Mouse (Mus musculus) ES-E14 (cell line): ENCODE results near the gene Napa. TPM values are rescaled to one million over a fixed set of nuclear protein-coding genes. Genes with fewer than 3 reads are reported as not detected.

Experiments used
- DNase-seq: peaks from one replicate; pipeline ENCODE4 v3.0.0-alpha.2; 2013; ENCODE audit warnings: low read depth, low spot score
- H3K27ac ChIP-seq: 2 replicates; pipeline ENCODE4 v1.5.1; 2012; ENCODE audit warnings: low read depth, mild to moderate bottlenecking, low read length, moderate library complexity, mixed read lengths; ENCODE audit not compliant: poor library complexity, insufficient read depth, severe bottlenecking
- H3K36me3 ChIP-seq: 2 replicates; pipeline ENCODE4 v1.6.1; 2012; ENCODE audit warnings: mild to moderate bottlenecking, low read length, moderate library complexity, mixed read lengths; ENCODE audit not compliant: control insufficient read depth, poor library complexity, insufficient read depth, severe bottlenecking
- H3K4me1 ChIP-seq, 2 experiments: fragments of 150-350 bp in 1 of 2; sonication (generic) in 1 of 2; 2 replicates each; pipeline ENCODE4 v1.6.1; 2012; ENCODE audit warnings: low read length in 2 of 2, mild to moderate bottlenecking in 1 of 2, mixed read lengths in 1 of 2; ENCODE audit not compliant: control insufficient read depth in 2 of 2, insufficient read depth in 2 of 2, poor library complexity in 1 of 2
- H3K4me3 ChIP-seq, 2 experiments: fragments of 150-350 bp in 1 of 2; sonication (generic) in 1 of 2; 2 replicates each; pipeline ENCODE4 v1.5.1; 2012; ENCODE audit warnings: low read length in 2 of 2, low read depth in 1 of 2, mild to moderate bottlenecking in 1 of 2, mixed read lengths in 1 of 2; ENCODE audit not compliant: insufficient read depth in 1 of 2, poor library complexity in 1 of 2, severe bottlenecking in 1 of 2
- H3K9ac ChIP-seq: 2 replicates; pipeline ENCODE4 v1.6.1; 2012; ENCODE audit warnings: low read depth, mild to moderate bottlenecking, low read length, mixed read lengths; ENCODE audit not compliant: poor library complexity, insufficient read depth, severe bottlenecking
- H3K9me3 ChIP-seq: fragments of 150-350 bp; sonication (generic); 2 replicates; pipeline ENCODE4 v1.6.1; 2012; ENCODE audit warnings: low read depth, mild to moderate bottlenecking, low read length; ENCODE audit not compliant: control insufficient read depth, insufficient read depth
- CHD2 ChIP-seq: IDR thresholded peaks from 2 replicates; pipeline ENCODE4 v1.6.1; 2014; ENCODE audit warnings: mild to moderate bottlenecking, low read depth, low read length, inconsistent platforms
- HCFC1 ChIP-seq: IDR thresholded peaks from 2 replicates; pipeline ENCODE4 v1.6.1; 2012; ENCODE audit warnings: low read length, inconsistent platforms, borderline replicate concordance; ENCODE audit not compliant: insufficient read depth
- MAFK ChIP-seq: IDR thresholded peaks from 2 replicates; pipeline ENCODE4 v1.6.1; 2014; ENCODE audit warnings: mild to moderate bottlenecking, low read depth, low read length, inconsistent platforms; ENCODE audit not compliant: insufficient read depth
- ZC3H11A ChIP-seq: IDR thresholded peaks from 2 replicates; pipeline ENCODE4 v1.6.1; 2012; ENCODE audit warnings: low read depth, mild to moderate bottlenecking, inconsistent platforms, low read length, borderline replicate concordance
- ZNF384 ChIP-seq: IDR thresholded peaks from 2 replicates; pipeline ENCODE4 v1.6.1; 2012; ENCODE audit warnings: low read depth, low read length, inconsistent platforms
- in situ Hi-C, 2 experiments: fragments of 600-800 bp; cut with MboI; formaldehyde crosslinking; loops; one replicate each; pipeline ENCODE4 v1.15.1; 2025; ENCODE audit warnings: low sequenced_read_pairs in 2 of 2, inconsistent platforms in 1 of 2; ENCODE audit not compliant: unreplicated experiment in 2 of 2
- total RNA-seq: library from RNA; depleted of rRNA; stranded (reverse); fragments of 300-350 nt; gene quantifications from 2 replicates; pipeline ENCODE4 v1.2.3, GENCODE M21; 2012

Napa gene
- total RNA-seq, 1 experiment = 103 TPM

- TF ChIP-seq HCFC1 (no peak), CHD2 (no peak), MAFK (no peak), ZNF384 (no peak), ZC3H11A (no peak)
- no peak for DNase-seq
Measured at GRCm38 (mm10) chr7:16146489-16147410, 48.5 kb downstream of the Napa start.

DNA sequence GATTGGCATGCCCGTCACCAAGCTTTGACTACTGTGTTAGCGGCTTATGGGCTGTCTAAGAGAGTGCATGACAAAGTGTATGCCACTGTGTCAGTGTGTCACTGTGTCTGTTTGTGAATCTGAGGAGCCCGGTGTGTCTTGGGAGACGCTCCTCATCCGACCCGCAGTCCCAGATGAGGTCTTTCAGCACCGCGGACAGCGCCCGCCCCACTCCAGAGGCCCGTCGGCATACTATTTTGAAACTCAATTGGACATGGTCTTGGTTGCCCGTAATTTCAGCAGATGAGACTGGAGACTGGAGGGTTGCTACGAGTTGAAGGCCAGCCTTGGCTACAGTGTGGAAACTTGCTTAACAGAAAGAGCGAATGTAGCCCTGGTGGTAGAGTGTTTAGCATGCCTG lies 49.4 kb downstream of the Napa start:
- H3K36me3 ChIP-seq = no peaks in the 10 kb centered on the region
- DNase-seq = no peak
- in situ Hi-C loops = loop anchor here in 1 of 2 experiments (10.0 to 25.0 kb wide), 2 partner anchors 57 to 185 kb away; partner anchors contain the start of gene Ehd2

More at GRCm38 (mm10) chr7:16146489-16147410, 48.5 kb downstream of the Napa start:
- Histone ChIP-seq H3K9me3 (no peaks in the 10 kb centered on the region), H3K27ac (no peak overlapping the region), H3K4me1 (peaks cover 0 to 6% of the 10 kb centered on the region in 2 experiments; a peak in 1 of 4 replicates), H3K4me3 (no peak overlapping the region), H3K36me3 (no peaks in the 10 kb centered on the region), H3K9ac (no peak overlapping the region)
- in situ Hi-C loops = loop anchor here in 1 of 2 experiments (10.0 to 25.0 kb wide), 2 partner anchors 58 to 184 kb away; partner anchors contain the start of gene Ehd2

DNA sequence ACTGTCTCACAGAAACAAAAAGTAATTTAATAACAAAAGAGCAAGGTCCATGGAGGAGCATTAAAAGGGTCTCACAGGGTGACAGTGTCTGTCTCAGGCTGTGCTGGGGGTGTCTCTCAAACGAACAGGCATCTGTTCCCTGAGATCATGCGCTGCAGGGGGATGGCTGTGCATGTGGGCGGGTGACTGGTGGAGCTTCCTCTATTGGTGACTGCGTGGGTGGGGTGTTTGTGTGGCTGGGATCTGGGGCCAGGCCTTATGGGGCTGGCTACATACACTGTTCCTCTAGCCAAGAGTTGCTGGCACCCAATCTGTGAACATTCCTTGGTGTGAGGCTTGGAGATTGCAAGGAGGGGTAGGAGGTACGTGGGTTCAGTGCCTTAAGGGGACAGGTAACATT lies 51.0 kb downstream of the Napa start:
- no peak overlapping the region for H3K27ac ChIP-seq
- no peaks in the 10 kb centered on the region for H3K36me3 ChIP-seq
- no peak for DNase-seq
- peaks cover 0 to 6% of the 10 kb centered on the region in 2 experiments; a peak in 1 of 4 replicates for H3K4me1 ChIP-seq
- no peak overlapping the region for H3K9ac ChIP-seq
- TF ChIP-seq ZNF384 = no peak
- in situ Hi-C loops = loop anchor here in 1 of 2 experiments (10.0 to 25.0 kb wide), 2 partner anchors 56 to 187 kb away; partner anchors contain the start of gene Ehd2
- no peaks in the 10 kb centered on the region for H3K9me3 ChIP-seq
- H3K4me3 ChIP-seq = no peak overlapping the region

More for the DNA sequence above, 49.4 kb downstream of the Napa start:
- H3K9ac ChIP-seq = no peak overlapping the region
- H3K27ac ChIP-seq = no peak overlapping the region
- peaks cover 0 to 6% of the 10 kb centered on the region in 2 experiments; a peak in 1 of 4 replicates for H3K4me1 ChIP-seq
- H3K4me3 ChIP-seq = no peak overlapping the region
- no peaks in the 10 kb centered on the region for H3K9me3 ChIP-seq
- TF ChIP-seq CHD2 (no peak), MAFK (no peak), HCFC1 (no peak), ZNF384 (no peak), ZC3H11A (no peak)

- no peak for TF ChIP-seq MAFK
- TF ChIP-seq CHD2 = no peak
- no peak for TF ChIP-seq ZNF384
- no peak for TF ChIP-seq HCFC1
- no peak for TF ChIP-seq ZC3H11A
- no peak overlapping the region for H3K27ac ChIP-seq
- DNase-seq = no peak
Measured at GRCm38 (mm10) chr7:16150191-16151145, 52.2 kb downstream of the Napa start.

More at GRCm38 (mm10) chr7:16150191-16151145, 52.2 kb downstream of the Napa start:
- H3K36me3 ChIP-seq = no peaks in the 10 kb centered on the region
- no peak overlapping the region for H3K4me3 ChIP-seq
- H3K4me1 ChIP-seq = peaks cover 0 to 6% of the 10 kb centered on the region in 2 experiments; a peak in 1 of 4 replicates
- in situ Hi-C loops = no loop called here
- no peak overlapping the region for H3K9ac ChIP-seq
- H3K9me3 ChIP-seq = no peaks in the 10 kb centered on the region
